Mouse (Mus musculus) embryo, embryonic 9.5 days (tissue): ENCODE results near the gene Olfr95.
"Not testable (repeated sequence)": the region's sequence is repeated elsewhere in the genome, so short reads cannot be mapped to it uniquely, and the experiment has no call there.

ENCODE experiments used
- DNase-seq: peaks from one replicate; pipeline ENCODE4 v3.0.0-alpha.2; 2017; ENCODE audit errors: extremely low spot score

Olfr95 gene

DNA sequence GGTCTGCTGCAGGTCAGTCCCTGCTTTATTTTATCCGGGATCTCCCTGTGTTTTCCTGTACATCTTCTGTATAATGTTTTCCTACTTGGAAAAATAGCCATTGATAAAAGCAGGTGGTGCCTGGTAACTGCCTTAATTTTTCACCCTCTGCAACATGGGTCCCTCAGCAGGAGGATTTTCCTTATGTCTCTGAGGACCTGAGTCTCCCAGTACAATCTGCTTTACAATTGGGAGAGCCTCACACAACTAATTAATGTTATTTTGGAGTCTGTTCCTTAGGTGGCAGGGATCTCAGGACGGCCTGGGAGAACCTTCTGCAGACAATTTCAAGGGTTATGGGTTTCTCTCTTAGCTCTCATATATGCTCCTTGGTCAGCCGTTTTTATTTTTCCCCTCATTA is at the start of gene Olfr95:
TSS of gene Olfr95 (minus strand) at position 101 of the 400 bp plus-strand sequence.
- no peak for DNase-seq

DNA sequence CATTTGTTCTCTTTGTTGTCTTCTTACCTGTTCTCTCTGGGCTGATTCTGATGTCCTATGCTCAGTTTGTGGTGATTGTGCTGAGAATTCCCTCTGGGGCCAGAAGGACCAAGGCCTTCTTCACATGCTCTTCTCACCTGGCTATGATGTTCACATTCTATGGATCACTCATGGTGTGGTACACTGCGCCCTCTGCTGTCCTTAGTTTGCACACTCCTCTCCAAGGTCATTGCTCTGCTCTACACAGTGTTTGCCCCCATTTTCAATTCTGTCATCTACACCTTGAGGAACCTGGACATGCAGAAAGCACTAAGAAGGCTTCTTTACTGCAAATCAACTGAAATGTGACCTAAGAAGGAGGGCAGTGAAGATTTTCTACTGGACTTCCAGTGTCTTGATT is 37.6 kb upstream of the Olfr95 start:
- no peak for DNase-seq

DNA sequence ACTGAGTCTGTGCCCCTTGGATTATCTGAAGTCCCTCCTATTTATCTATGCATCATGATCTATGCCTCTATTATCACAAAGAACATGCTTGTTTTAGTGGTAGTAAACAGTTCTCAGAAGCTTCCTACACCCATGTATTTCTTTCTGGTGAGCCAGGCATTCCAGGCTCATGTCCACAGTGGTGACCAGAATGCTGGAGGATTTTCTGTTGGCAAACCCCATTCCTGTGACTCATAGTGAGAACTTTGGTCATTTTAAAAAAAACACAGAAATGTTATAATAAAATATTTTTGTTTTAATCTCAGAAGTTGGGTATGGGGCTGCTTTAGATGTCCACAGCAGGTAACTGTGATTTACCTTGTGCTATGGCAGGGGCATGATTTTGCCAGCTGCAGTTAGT is 36.5 kb upstream of the Olfr95 start:
- DNase-seq, result no peak

DNA sequence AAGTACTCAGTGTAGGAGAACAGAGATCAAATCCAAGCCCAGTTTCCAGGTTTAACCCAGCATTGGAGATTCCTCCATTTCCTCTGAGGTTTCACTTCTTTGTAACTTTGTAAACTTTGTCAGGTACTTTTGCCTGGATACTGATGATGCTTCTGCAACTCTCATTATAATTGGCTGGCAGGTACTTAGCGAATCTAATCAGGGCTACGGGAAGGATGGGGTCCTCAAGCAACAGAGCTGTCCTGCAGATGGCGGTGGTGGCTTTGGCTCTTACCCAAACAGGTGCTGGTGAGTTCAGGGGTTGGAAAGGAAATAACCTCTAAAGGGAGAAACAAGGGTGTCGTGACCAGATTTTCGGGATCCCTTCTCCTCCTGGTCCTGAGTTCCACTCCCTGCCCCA is 33.8 kb upstream of the Olfr95 start:
- peak; percentile 10 for DNase-seq

DNA sequence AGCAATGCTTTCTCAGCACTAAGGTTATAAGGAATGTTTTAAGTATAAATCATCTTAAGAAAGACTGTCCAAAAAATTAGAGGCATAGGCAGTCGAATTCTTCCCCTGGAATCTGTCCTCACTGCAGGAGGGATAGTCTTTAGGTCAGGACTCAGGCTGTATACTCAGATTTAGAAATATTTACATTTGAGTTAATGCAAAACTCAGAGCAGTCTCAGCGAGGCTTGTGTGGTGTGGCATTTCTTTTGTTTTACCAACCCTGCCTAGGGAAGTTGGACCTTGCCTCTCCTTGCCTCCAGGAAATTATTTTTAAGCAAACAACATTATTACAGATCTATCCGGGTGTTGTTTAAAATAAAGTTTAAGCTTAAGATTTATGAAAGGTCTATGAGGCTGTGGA is 29.3 kb upstream of the Olfr95 start:
- no peak for DNase-seq

DNA sequence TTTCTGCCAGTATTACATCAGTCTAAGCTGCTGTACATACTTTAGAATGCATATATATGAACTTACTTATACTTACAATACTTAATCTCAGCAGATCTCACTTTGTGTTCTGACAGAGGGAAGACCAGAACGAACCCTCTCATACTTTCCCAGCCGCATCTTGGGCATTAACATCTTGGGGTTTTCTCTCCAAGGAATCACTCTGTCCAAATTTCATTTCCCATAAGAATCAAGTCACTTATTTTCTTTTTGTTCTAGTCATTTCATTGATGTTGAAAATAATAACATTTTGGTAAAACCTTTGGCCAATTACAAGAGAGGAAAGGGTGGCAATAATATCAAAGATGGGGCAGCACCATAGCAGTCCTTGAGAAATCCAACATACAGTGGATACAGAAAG is 24.3 kb upstream of the Olfr95 start, which contains the start of gene Olfr97:
TSS of gene Olfr97 (minus strand) at position 101 of the 400 bp plus-strand sequence.
- not testable (repeated sequence) for DNase-seq

DNA sequence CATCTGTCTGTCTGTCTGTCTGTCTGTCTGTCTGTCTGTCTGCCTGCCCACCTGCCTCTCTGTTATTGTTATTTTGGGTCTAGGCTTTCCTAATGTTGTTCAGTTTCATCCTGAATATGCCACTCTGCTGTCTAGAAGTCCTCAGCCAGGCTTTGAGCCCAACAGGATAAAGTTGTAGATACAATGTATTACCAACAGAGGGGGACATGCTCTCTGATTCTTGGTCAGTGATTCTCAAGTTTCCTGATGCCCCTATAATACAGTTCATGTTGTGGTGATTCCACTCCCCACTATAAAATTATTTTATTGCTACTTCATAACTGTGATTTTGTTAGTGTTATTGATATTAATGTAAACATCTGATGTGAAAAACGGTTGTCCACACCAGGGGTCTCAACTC is 9.0 kb upstream of the Olfr95 start:
- DNase-seq, result no peak

DNA sequence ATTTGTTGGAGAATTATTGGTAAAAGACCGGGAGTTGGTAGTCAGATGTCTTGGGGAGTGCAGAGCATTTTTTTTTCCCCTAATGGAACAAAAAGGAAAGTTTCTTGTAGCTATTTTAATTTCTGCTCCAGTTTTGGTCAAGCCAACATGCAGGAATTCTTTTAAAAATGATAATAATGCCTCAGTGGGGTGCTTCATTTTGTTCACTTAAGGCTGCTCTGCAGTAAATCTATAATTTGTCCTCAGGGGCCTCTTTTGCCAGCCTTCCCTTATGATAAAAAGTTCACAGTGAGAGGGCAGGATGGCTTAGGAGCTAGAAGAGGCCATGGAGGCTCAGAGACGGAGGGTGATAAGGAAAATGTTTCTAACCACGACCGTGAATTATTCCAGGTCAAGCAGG is 6.9 kb upstream of the Olfr95 start, which contains the start of gene Olfr96:
TSS of gene Olfr96 (plus strand) at position 301 of the 400 bp plus-strand sequence.
- no peak for DNase-seq

DNA sequence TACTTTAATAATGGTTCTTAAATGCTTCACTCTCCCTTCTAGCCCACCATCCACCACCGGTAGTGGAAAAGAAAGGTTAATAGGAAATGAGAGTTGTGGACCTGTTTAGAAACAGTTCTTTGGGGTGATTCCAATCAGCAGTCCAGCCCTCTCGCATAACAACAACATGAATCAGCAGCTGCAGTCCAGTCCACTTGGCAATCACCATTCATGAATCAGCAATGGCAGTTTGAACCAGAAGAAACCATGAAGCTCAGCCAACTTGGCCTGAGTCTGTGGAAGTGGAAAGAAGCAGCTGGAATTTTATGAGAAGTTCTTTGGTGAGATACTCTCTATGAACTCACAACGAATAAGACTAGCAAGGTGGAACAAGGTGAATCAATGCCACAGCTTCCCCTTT is 5.6 kb upstream of the Olfr95 start:
- no peak for DNase-seq

DNA sequence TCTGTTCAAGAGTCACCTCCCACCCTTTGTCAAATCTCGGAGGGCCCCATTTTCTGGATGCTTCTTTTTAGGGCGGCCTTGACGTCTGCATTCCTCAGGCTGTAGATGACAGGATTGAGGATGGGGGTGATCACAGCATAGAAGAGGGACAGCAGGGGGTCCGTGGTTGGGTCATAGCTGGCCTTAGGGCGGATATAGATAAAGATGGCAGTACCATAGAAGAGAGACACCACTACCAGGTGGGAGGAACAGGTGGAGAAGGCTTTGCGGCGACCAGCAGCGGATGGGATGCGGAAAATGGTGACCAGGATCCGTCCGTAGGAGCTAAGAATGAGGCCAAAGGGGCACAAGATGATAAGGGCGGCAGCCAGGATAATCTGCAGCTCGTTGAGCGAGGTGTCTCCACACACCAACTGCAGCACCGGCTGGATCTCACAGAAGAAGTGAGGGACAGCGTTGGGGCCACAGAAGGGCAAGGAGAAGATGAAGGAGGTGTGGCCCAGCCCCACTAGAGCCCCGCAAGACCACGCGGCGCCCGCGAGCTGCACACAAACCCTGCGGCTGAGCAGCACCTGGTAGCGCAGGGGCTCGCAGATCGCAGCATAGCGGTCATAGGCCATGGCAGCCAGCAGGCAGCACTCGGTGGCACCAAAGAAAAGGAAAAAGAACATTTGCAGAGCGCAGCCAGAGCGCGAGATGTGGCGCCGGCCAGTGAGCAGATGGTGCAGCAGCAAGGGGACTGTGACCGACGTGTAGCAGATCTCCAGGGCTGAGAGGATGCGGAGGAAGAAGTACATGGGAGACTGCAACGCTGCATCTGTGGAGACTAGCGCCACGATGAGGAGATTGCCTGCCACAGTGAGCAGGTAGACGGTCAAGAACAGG is 1.8 kb downstream of the Olfr95 start:
- peak; percentile 23 for DNase-seq

DNA sequence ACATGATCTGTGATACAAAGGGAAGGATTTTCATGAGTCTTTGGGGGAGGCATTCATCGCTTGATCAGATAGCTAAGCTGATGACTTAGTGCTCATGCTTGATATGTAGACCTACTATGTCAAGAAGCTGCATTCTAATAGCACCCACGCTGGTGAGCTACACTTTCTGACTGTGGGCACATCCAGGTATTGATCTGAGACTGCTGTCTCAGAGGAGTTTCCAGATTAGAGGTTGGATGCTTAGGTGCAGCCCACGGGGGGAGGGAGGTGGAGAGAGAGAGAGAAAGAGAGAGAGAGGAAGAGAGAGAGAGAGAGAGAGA is 9.0 kb downstream of the Olfr95 start:
- DNase-seq, result no peak

DNA sequence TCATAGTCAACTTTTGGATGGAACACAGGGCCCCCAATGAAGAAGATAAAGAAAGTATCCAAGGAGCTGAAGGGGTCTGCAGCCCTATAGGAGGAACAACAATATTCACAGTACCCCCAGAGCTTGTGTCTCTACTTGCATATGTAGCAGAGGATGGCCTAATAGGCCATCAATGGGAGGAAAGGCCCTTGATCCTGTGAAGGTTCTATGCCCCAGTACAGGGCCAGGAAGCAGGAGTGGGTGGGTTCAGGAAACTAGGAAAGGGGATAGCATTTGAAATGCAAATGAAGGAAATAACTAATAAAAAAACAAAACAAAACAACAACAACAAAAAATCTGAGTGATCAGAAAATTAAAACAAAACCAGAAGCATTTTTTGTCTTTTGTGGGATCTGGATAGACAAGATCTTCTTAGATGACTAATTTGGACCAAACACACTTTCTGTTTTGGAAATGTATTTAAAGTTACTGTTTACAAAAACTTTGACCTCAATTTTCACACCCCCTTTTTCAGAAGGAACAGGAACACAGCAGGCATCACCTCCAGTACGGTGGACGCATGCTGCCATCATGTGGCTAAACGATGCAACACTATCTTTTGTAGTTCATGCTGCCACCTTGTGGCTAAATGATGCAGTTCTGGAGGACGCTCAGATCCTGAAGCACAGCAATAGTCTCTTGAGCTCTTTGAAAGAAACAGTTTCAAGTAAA is 9.6 kb downstream of the Olfr95 start:
- DNase-seq, result peak; percentile 76

DNA sequence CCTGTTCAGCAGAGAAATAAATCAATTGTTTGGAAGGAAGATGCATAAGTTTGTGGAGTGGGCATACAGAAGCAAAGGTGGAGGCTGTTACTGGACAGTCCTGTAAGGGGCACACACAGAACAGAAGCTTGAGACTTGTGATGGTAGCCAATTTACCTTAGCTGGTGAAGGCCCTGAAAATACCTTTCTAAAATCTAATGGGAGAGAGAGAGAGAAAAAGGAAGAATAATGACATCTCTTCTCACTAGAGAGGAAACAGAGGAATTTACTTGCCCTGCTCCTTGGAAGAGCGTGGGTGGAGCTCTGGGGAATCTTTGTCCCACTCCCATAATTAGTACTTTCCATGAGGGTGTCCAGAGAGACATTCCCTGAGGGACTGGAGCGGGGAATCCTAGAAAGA is 12.0 kb downstream of the Olfr95 start, which contains the start of gene Olfr94:
TSS of gene Olfr94 (minus strand) at position 101 of the 400 bp plus-strand sequence.
- no peak for DNase-seq

DNA sequence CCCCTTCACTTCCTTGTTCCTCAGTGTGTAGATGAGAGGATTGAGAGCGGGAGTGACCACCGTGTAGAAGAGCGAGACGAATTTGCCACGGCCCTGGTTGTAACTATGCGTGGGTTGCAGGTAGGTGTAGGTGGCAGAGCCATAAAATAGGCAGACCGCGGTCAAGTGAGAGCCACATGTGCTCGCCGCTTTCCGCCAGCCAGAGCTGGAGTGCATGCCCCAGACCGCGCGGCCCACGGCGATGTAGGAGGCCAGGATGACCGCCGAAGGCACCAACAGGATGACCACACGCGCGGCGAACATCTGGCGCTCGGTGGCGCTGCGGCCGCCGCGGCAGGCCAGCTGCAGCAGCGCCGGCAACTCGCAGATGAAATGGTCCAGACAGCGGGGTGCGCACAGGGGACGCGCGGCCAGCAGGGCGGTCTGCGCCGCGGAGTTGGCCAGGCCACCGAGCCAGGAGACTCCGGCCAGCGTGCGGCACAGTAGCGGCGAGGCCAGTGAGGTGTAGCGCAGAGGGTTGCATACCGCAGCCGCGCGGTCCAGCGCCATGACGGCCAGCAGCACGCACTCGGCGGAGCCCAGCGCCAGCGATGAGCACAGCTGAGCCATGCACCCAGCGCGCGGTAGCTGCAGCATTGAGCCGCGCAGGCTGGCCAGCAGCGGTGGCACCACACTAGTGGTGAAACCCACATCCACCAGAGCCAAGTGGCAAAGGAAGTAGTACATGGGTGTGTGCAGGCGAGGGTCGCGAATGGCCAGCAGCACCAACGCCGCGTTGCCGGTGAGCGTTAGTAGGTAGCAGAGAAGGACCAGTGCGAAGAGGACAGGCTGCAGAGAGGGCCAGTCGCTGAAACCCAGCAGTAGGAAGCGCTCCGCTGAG is 15.8 kb downstream of the Olfr95 start:
- peak; percentile 76 for DNase-seq

DNA sequence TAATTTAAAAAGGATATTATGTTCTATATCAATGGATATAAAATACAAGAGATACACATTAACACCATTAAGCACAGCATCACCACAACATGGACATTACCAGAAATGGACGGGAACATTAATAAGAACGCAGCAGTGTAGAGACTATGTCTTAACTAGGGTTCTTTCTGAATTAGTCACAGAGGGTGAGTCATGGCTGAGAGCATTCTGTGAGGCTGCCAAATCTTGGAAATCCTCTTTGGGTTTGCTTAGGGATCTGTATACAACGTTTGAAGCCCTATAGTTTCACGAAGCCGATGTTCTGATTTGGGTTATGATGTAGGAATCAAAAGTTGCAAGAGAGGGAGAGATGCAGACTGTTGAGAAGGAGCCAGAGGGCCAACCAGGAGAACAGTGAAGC is 18.1 kb downstream of the Olfr95 start:
- no peak for DNase-seq

DNA sequence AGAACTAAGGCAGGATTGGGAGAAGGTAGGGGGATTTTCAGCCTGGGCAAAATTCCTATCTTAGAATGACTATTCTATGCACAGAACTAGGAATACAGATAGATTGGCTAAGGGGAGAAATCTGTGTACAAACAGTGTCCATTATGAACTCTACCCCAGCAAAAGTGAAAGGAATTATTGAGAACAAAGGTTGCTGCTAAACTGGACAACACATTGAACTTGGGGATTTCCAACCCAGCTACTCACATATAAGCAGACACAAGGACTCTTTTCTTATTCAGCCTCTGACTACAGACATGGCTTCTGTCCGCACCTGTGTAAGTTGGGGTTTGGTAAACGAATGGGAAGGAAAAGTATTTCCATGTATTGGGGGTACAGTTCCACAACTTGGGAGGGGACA is 19.3 kb downstream of the Olfr95 start, which contains the start of gene Ubd:
TSS of gene Ubd (plus strand) at position 237 of the 400 bp plus-strand sequence.
- DNase-seq, result no peak

DNA sequence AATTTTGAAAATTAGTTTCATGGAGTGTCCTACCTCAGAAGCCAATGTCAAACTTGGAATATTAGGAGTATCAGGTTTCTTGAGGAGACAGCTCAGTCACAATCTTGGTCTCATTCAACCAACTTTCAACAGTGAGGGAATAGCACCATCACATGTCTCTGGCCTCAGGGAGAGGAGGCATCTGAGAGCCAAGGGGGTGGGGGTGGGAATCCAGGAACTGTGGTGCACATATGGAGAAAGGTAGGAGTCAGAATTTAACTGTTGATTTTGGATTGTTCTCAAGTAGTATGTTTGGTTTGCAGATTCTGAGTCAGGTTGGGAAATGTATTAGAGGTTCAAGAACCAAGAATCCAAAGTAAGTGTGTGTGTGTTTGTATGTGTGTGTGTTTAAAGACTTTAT is 19.9 kb downstream of the Olfr95 start:
- no peak for DNase-seq

DNA sequence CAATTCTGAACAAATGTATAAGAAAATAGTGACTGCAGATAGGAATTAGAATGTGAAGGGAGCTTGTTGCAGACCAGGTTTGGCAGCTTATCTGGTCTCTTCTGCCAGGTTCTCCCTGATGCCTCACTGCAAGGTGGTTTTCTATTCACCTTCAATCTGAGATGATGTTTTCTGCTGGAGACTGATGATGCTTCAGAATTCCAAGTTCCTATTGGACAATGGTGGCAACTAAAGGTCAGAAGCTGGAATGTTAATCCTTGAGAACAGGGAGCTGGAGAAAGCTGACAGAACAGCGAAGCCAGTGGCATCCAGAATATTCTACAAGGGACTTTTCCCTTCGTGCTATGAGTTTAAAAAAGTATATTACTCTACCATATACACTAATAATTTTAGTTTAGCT is 22.2 kb downstream of the Olfr95 start:
- peak; percentile 18 for DNase-seq

DNA sequence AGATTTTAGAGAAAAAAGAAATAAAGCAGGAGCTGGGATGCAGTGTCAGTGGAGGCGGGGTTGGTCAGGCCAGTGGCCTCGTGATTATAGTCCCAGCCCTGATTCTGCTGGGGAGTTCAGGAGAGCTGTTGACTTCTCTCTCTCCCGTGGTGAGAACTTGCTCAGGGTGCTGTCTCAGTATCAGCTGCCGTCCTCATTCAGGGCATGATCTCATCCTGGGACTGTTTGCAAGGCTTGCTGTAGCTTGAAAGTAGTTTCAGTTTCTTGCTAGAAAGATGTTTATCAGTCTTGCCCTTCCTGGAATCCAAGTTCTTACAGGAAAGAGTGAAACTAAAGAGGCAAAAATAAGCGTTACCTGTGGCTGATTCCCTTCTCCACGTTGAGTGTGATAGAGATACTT is 27.4 kb downstream of the Olfr95 start:
- no peak for DNase-seq

DNA sequence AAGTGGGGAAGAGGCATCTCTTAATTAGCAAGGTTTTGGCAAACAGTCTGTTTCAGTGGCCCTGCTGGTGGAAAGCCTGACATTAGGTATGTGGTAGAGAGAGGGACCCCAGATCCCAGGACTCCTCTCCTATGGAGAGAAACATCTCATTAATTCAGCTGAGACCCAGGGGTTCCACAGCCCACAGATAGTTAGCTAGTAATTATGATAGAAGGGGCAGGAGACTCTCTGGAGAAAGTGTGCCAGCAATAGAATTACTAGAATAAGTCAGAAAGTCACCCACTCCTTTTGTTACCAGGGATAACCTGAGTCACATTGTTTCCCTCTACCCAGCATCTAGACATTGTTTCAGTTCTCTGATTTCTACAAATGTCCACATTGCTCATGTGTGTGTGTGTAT is 51.5 kb downstream of the Olfr95 start, which contains the start of gene Olfr93:
TSS of gene Olfr93 (minus strand) at position 101 of the 400 bp plus-strand sequence.
- DNase-seq, result no peak
